Mouse (Mus musculus) intestine, embryonic 14.5 days (tissue): ENCODE data around the gene Brca1. TPM values are rescaled to one million over a fixed set of nuclear protein-coding genes. Genes with fewer than 3 reads are reported as not detected.

Experiments used
- ATAC-seq: fragments of 200-750 bp; cut with Nextera tagmentation; replicated peaks from 2 replicates; pipeline ENCODE4 v1.8.0; 2017; ENCODE audit warnings: low read depth, moderate number of reproducible peaks, moderate TSS enrichment, moderate library complexity; ENCODE audit not compliant: low FRiP score, low TSS enrichment
- DNase-seq: peaks from one replicate; pipeline ENCODE4 v3.0.0-alpha.2; 2018; ENCODE audit warnings: low spot score
- H3K27ac ChIP-seq: fragments of 300-500 bp; sonication (generic); 2 replicates; pipeline ENCODE4 v1.5.1; 2014; ENCODE audit warnings: low read depth, mild to moderate bottlenecking, control low read depth
- H3K27me3 ChIP-seq: fragments of 300-500 bp; sonication (generic); replicated peaks from 2 replicates; pipeline ENCODE4 v1.6.1; 2014; ENCODE audit warnings: low read length, control low read depth; ENCODE audit not compliant: control insufficient read depth, insufficient read depth
- H3K36me3 ChIP-seq: fragments of 300-500 bp; sonication (generic); 2 replicates; pipeline ENCODE4 v1.6.1; 2014; ENCODE audit warnings: low read length, control low read depth; ENCODE audit not compliant: control insufficient read depth, insufficient read depth
- H3K4me1 ChIP-seq: fragments of 300-500 bp; sonication (generic); replicated peaks from 2 replicates; pipeline ENCODE4 v1.6.1; 2014; ENCODE audit warnings: low read length, control low read depth, mixed read lengths; ENCODE audit not compliant: control insufficient read depth, insufficient read depth
- H3K4me2 ChIP-seq: fragments of 300-500 bp; sonication (generic); 2 replicates; pipeline ENCODE4 v1.6.1; 2014; ENCODE audit warnings: low read length
- H3K4me3 ChIP-seq: fragments of 300-500 bp; sonication (generic); 2 replicates; pipeline ENCODE4 v1.5.1; 2014; ENCODE audit warnings: low read depth, low read length, control low read depth, mixed read lengths
- H3K9ac ChIP-seq: fragments of 300-500 bp; sonication (generic); 2 replicates; pipeline ENCODE4 v1.6.1; 2014; ENCODE audit warnings: mild to moderate bottlenecking, low read length
- H3K9me3 ChIP-seq: fragments of 300-500 bp; sonication (generic); 2 replicates; pipeline ENCODE4 v1.6.1; 2016; ENCODE audit warnings: low read length, control low read depth; ENCODE audit not compliant: control insufficient read depth
- WGBS: fragments of 180-500 bp; shearing (Covaris S2); extraction: QIAGEN DNeasy Blood & Tissue Kit; methylation state at CpG from one replicate; pipeline ENCODE4 v1.1.7; 2014; 5-methylcytosine and 5-hydroxymethylcytosine counted together
- polyA plus RNA-seq: library from polyadenylated mRNA; unstranded; fragments of >200 nt; fragmentation: Nextera tagmentation; extraction: Ambion mirVana; gene quantifications from 2 replicates; pipeline ENCODE4 v1.2.1, GENCODE M21; 2014

Brca1 gene
- polyA plus RNA-seq, 1 experiment from 2014 or later = 13.3 TPM

DNA sequence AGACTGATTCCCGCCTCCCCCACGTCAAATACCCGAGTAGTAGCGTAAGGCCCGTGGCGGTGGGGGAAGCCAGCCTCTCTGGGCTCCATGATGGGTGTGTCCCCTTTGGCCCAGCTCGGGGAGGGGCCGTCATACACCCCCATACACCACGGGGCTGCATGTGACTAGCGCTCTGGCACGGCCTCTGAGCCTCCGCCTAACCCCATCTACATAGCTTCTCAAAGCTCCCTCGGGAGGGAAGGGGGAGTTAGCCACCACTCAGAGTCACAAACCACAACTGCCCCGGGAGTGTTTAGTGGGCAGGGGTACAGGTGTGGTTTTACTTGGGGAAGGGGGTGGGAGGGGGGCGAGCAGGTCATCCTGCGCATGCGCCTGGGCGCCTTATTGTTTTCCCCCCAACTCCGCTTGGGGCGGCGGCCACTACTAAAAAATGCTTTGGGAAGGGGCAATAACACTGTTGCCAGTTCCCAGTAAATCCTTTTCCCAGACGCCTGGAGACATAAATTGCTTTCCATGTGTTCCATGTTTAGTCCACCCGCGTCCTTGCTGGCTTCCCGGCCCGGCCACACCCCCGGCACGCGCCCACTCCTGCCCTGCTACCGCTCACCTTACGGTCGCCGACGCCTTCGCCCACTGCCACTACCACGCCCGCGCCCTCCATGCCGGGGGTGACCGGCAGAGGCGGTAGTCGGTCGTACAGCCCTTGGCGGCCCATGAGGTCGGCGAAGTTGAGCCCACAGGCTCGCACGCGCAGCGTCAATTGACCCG, 86.5 kb downstream of the Brca1 start:
- Histone ChIP-seq H3K4me3 (peak overlapping the region; percentile 72), H3K4me2 (peak overlapping the region; percentile 90), H3K9ac (peak overlapping the region; percentile 53), H3K36me3 (peaks cover 20% of the 10 kb centered on the region), H3K27me3 (no peaks in the 10 kb centered on the region), H3K9me3 (no peaks in the 10 kb centered on the region), H3K27ac (peak overlapping the region; percentile 84), H3K4me1 (peaks cover 27% of the 10 kb centered on the region)
- 1% methylated on average over 51 of the region's 51 CpGs for WGBS
- ATAC-seq (peak; percentile 54), DNase-seq (peak; percentile 85)

- DNase-seq (no peak), ATAC-seq (peak; percentile 33)
- 8% methylated on average over 12 of the region's 12 CpGs for WGBS
- peaks cover 27% of the 10 kb centered on the region for H3K4me1 ChIP-seq
- peak within 1 kb of the TSS; percentile 72 for H3K4me3 ChIP-seq
- peaks cover 26% of the 10 kb centered on the region for H3K36me3 ChIP-seq
- H3K27ac ChIP-seq = peak within 1 kb of the TSS; percentile 84
- H3K9ac ChIP-seq = peak within 1 kb of the TSS; percentile 53
- H3K9me3 ChIP-seq = no peaks in the 10 kb centered on the region
- peak within 1 kb of the TSS; percentile 90 for H3K4me2 ChIP-seq
- no peaks in the 10 kb centered on the region for H3K27me3 ChIP-seq
Observed at GRCm38 (mm10) chr11:101464211-101465100, 87.3 kb downstream of the Brca1 start, which contains the start of gene Rnd2. Rnd2 (plus strand) TSS chr11:101464999.

GRCm38 (mm10) chr11:101462583-101463440, 88.9 kb downstream of the Brca1 start:
- no peak overlapping the region for H3K4me3 ChIP-seq
- peak overlapping the region; percentile 90 for H3K4me2 ChIP-seq
- no peaks in the 10 kb centered on the region for H3K27me3 ChIP-seq
- peaks cover 34% of the 10 kb centered on the region for H3K36me3 ChIP-seq
- no peak overlapping the region for H3K9ac ChIP-seq
- H3K9me3 ChIP-seq = no peaks in the 10 kb centered on the region
- WGBS = 23% methylated on average over 13 of the region's 13 CpGs
- H3K4me1 ChIP-seq = peaks cover 27% of the 10 kb centered on the region
- ATAC-seq (no peak), DNase-seq (no peak)
- peak overlapping the region; percentile 27; the same call in 1 of the 2 replicates for H3K27ac ChIP-seq

GRCm38 (mm10) chr11:101462141-101462540, 89.6 kb downstream of the Brca1 start:
- Histone ChIP-seq H3K36me3 (peaks cover 41% of the 10 kb centered on the region), H3K9ac (no peak overlapping the region), H3K27ac (no peak overlapping the region), H3K4me2 (no peak overlapping the region), H3K27me3 (no peaks in the 10 kb centered on the region), H3K9me3 (no peaks in the 10 kb centered on the region), H3K4me3 (no peak overlapping the region), H3K4me1 (peaks cover 25% of the 10 kb centered on the region)
- 87% methylated on average over 14 of the region's 14 CpGs for WGBS
- DNase-seq (no peak), ATAC-seq (no peak)

DNA sequence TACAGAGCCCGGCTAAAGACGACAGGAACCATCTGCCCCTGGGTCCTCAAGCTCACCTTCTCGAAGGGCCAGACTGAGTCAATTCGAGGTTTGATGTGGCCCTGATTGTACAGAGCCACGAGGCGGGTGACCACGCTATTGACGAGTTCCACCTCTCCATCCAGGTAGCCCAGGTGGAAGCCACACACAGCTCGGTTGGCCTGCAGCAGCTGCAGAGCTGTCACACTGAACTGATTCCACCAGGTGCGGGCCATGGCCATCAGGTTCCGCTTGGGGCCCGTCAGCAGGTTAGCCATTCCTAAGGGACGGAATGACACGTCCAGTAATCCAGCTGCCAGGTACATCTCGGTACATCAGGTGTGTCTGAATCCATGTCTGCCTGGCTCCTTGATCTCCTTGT, 91.4 kb downstream of the Brca1 start:
- H3K27ac ChIP-seq = no peak overlapping the region
- no peaks in the 10 kb centered on the region for H3K9me3 ChIP-seq
- H3K4me3 ChIP-seq = no peak overlapping the region
- H3K9ac ChIP-seq = no peak overlapping the region
- no peaks in the 10 kb centered on the region for H3K27me3 ChIP-seq
- 83% methylated on average over 15 of the region's 15 CpGs for WGBS
- DNase-seq (no peak), ATAC-seq (no peak)
- peaks cover 22% of the 10 kb centered on the region for H3K4me1 ChIP-seq
- H3K36me3 ChIP-seq = peaks cover 41% of the 10 kb centered on the region
- H3K4me2 ChIP-seq = no peak overlapping the region

GRCm38 (mm10) chr11:101459716-101460115, 92.0 kb downstream of the Brca1 start:
- H3K4me1 ChIP-seq = peaks cover 22% of the 10 kb centered on the region

DNA sequence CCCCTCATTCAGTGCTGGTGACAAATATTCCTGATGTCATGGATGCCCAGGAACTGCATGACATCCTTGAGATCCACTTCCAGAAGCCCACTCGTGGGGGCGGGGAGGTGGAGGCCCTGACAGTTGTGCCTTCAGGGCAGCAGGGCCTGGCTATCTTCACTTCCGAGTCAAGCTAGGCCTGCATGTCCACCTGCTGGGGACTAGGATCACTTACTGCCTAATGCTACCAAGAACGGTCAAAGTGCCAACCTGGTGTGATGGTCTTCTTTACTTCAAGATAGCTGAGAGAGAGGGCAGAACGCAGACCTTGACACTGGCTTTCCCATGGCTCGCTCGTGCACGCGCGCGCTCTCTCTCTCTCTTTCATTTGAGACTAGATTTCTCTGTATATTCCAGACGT, 93.5 kb downstream of the Brca1 start:
- Histone ChIP-seq H3K9me3 (no peaks in the 10 kb centered on the region), H3K27me3 (no peaks in the 10 kb centered on the region), H3K27ac (no peak overlapping the region), H3K4me2 (no peak overlapping the region), H3K4me3 (no peak overlapping the region), H3K36me3 (peaks cover 41% of the 10 kb centered on the region), H3K4me1 (peaks cover 15% of the 10 kb centered on the region), H3K9ac (no peak overlapping the region)
- WGBS = 82% methylated on average over 12 of the region's 12 CpGs
- ATAC-seq (no peak), DNase-seq (no peak)

More at GRCm38 (mm10) chr11:101459716-101460115, 92.0 kb downstream of the Brca1 start:
- no peak for ATAC-seq
- Histone ChIP-seq H3K27me3 (no peaks in the 10 kb centered on the region), H3K9ac (no peak overlapping the region), H3K4me3 (no peak overlapping the region), H3K9me3 (no peaks in the 10 kb centered on the region), H3K27ac (no peak overlapping the region), H3K36me3 (peaks cover 41% of the 10 kb centered on the region), H3K4me2 (no peak overlapping the region)
- DNase-seq = no peak
- 32% methylated on average over 6 of the region's 6 CpGs for WGBS

- DNase-seq = no peak
- no peak for ATAC-seq
- Histone ChIP-seq H3K9me3 (no peaks in the 10 kb centered on the region), H3K27me3 (no peaks in the 10 kb centered on the region), H3K9ac (no peak overlapping the region), H3K36me3 (peaks cover 41% of the 10 kb centered on the region), H3K27ac (no peak overlapping the region), H3K4me2 (no peak overlapping the region), H3K4me1 (peaks cover 9% of the 10 kb centered on the region), H3K4me3 (no peak overlapping the region)
- WGBS = 89% methylated on average over 9 of the region's 9 CpGs
Observed at GRCm38 (mm10) chr11:101457631-101458030, 94.1 kb downstream of the Brca1 start.
